Mouse (Mus musculus): ENCODE measurements at regions not wholly inside any gene's neighbourhood (a gene's known extent, or its start where the extent isn't known, plus 50 kb on each side); places are given as distances from the start of the nearest gene placed in this dataset.

- DNase-seq, result peak; percentile 12 to 14
These were observed 223.3 kb upstream of the Impg1 start for GRCm38 (mm10) chr9:80688481-80689086.

- no peak for DNase-seq
These were observed 217.9 kb upstream of the Impg1 start for GRCm38 (mm10) chr9:80683030-80683692.

DNA sequence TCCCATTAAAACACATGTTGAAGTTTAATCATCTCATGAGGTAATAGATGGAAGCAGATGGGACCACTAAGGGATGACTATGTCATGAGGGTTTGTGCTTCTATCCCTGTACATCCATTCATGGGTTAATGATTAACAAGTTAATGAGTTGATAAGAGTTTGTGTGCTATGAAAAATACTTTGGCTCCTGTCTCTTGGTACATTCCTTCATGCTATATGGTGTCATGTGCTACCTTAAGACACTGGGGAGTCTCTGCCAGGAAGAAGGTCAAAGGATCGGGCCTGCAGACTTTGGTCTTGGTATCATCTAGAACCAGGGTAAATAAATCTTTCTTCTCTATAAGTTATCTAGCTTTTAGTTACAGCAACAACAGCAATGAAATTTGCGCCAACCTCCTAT lies 216.4 kb upstream of the Impg1 start:
- no peak for DNase-seq

GRCm38 (mm10) chr9:80671483-80671882 lies 206.2 kb upstream of the Impg1 start:
- no peak for DNase-seq

DNA sequence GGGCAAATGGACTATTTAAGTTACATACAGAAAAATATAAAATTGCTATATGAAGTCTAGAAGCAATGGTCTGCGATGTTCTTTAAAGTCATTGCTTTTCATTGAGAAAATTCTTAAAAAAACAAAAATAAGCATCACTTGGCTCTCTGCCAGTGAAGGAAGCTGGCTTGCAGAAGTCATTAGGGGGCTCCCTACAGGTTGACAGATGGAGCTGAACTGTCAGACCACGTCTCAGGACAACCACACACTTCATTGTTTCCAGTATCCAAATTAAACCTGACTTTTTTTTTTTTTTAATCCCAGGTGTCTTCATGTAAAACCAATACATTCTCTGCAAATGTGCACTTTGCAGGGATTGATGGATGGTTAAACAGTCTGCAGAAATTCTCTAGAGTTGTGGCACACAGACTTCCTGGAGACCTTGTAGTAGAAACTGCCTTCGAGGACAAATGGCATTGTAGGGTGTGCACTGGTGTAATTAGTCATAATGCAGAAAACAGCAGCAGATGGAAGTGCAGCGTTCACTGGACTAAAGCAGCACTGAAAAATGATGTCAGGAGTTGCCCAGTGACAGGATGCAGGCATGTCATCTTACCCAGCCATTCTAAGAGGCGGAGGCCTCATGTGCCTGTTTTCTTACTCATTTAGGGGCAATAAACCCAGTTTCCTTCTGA lies 203.4 kb upstream of the Impg1 start:
- no peak for DNase-seq

DNA sequence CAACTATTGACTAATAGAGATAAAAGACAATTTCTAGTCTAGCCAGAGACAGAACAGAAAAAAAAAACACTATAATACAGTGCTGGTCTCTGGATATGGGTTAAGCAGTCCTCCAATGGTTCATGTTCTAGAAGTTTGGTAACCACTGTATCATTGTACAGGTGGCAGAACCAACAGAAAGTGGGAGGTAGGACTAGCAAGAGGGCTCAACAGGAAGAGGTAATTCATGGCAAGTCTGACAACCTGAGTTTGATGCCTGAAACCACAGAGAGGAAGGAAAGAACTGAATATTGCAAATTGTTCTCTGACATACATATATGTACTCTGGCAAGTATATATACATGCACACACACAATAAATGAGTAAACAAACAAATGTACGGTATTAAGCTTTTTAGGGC lies 193.5 kb upstream of the Impg1 start:
- DNase-seq, result no peak

DNA sequence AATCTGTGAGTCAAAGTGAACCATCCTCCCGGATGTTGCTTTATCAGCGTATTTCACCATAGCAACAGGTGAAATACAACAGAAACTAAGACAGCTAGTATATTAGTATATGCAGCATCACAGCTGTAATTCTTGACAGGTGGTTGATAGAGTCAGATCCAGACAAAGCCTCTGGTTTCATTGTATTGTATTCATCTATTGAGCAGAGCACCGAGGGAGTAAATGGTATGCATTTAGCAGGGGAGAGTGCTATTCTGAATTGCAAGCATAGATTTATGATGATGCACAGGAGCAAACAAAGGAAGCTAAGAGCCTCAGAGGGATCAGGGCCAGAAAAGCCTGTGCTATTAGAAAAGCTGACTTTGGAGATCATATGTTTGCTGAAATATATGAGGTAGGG lies 149.8 kb upstream of the Impg1 start:
- DNase-seq, result no peak

- DNase-seq, result no peak
These were observed 134.7 kb upstream of the Impg1 start for GRCm38 (mm10) chr9:80600019-80600418.

GRCm38 (mm10) chr9:80565388-80566024 lies 100.2 kb upstream of the Impg1 start:
- no peak for DNase-seq

DNA sequence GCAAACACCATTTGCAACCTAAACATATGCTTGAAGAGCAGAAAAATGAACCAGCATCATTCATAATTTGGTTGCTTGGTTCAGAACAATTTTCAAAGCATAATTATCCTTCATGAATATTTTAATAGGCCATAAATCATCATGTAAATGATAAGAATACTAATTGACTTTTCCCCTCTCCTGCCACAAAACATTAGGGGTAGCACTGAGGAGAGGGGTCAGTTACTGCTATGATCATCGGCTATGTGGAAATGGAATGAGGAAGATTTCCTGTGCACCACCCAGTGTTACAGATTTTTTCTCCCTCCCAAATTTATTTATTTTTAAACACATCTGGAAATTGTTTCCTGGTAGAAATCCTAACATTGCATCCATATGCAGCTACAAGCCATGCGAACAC lies 98.4 kb upstream of the Impg1 start:
- no peak for DNase-seq

GRCm38 (mm10) chr9:80555531-80556067 lies 90.3 kb upstream of the Impg1 start:
- DNase-seq, result no peak
